Mouse (Mus musculus) inflammation-experienced regulatory T-cells, adult 16 weeks (primary cell): Measurements from ENCODE around the gene Ptprh. TPM values are rescaled to one million over a fixed set of nuclear protein-coding genes. Genes with fewer than 3 reads are reported as not detected.

Experiments used
- polyA plus RNA-seq: library from polyadenylated mRNA; unstranded; fragments of 100-300 nt; shearing (Covaris generic); gene quantifications from one replicate; pipeline ENCODE4 v1.2.1, GENCODE M21; 2017

Ptprh gene
- polyA plus RNA-seq = not detected

DNA sequence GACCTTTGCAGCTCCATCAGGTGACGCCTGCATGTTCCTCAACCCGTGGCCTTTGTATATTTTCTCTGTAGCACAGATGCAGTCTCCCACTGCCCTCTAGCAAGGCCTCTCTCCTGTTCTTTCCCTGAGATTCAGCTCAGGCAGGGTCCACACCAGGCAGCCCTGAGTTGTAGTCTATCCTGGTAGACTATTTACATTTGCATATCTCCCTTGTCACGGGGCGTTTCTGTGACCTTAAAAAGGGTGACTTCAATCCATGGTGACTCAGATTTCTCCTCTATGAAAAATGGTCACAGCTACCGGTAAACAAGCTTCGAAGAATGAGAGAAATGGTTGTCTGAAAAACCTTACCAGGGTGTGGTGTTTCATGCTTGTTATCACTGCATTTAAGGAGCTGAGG lies at the start of gene Ptprh:
Gene Ptprh (minus strand): TSS at position 169 of the 400 bp plus-strand sequence.

GRCm38 (mm10) chr7:4631031-4631430 lies 27.2 kb upstream of the Ptprh start, which contains the start of gene Tmem86b:
Gene Tmem86b, minus strand, starts transcription at chr7:4631422.

GRCm38 (mm10) chr7:4547221-4547641 lies 56.6 kb downstream of the Ptprh start, which contains the start of gene Syt5:
Gene Syt5, minus strand, starts transcription at chr7:4547541.

DNA sequence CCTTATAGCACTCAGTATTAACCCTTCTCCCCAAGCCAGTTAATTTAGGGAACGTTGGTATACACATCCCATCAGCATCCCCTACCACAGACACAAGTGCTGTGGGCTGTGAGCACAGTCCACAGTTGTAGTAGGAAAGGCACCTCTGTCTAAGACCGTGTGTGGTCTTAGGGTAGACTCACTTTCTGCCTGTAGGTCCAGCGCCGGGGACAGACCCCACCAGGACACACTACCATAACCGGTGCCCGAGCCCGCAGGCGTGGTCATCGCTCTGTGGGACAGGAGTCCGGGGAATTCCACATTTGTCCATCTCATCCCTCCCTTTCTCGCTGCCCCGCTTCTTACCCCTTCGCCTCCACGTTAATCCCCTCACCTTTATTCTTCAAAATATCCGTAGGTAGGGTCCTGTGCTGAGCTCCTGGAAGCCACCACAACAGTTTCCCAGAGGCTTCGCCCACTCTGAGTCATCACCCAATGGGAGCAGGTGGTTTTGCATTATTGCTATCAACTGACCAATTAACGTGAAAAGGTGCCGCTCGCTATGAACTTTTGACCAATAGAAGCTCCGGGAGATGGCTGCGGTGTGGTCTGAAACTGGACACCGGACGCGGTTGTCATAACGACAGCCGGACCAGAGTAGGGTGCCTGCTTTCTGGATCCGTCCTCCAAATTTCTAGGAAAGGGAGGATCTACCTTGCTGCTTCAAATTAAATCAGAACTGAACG lies 71.7 kb downstream of the Ptprh start, which contains the start of gene Dnaaf3:
Gene Dnaaf3 (minus strand): TSS at position 449 of the 725 bp plus-strand sequence.

GRCm38 (mm10) chr7:4524212-4524922 lies 79.5 kb downstream of the Ptprh start, which contains the start of gene Tnni3:
Gene Tnni3, minus strand, starts transcription at chr7:4524229.

GRCm38 (mm10) chr7:4516332-4517050 lies 87.3 kb downstream of the Ptprh start, which contains the start of gene Tnnt1:
Gene Tnnt1, minus strand, starts transcription at chr7:4516382.

GRCm38 (mm10) chr7:4501558-4502397 lies 102.1 kb downstream of the Ptprh start, which contains the start of gene Ppp1r12c:
Gene Ppp1r12c, minus strand, starts transcription at chr7:4501680.

Other genes with a start within 250 kb of the Ptprh start
- not detected for gene Gp6, start 206.3 kb downstream of the Ptprh start, polyA plus RNA-seq
- gene Rdh13, start 158.4 kb downstream of the Ptprh start, polyA plus RNA-seq = 5.8 TPM
- 22.3 TPM for gene Eps8l1, start 143.4 kb downstream of the Ptprh start, polyA plus RNA-seq
- gene Ppp1r12c, start 102.4 kb downstream of the Ptprh start, polyA plus RNA-seq = 24.9 TPM
- gene Tnnt1, start 87.7 kb downstream of the Ptprh start, polyA plus RNA-seq = 5.5 TPM
- gene Tnni3, start 79.8 kb downstream of the Ptprh start, polyA plus RNA-seq = 2.8 TPM
- 1.7 TPM for gene Dnaaf3, start 71.6 kb downstream of the Ptprh start, polyA plus RNA-seq
- gene Syt5, start 56.5 kb downstream of the Ptprh start, polyA plus RNA-seq = 0.55 TPM
- gene Tmem86b, start 27.4 kb upstream of the Ptprh start, polyA plus RNA-seq = 4.2 TPM
- gene Ppp6r1, start 55.0 kb upstream of the Ptprh start, polyA plus RNA-seq = 33.7 TPM
- 79.2 TPM for gene Hspbp1, start 81.0 kb upstream of the Ptprh start, polyA plus RNA-seq
- 0.59 TPM for gene Brsk1, start 86.6 kb upstream of the Ptprh start, polyA plus RNA-seq
- 0.13 TPM for gene Tmem150b, start 121.2 kb upstream of the Ptprh start, polyA plus RNA-seq
- gene Kmt5c, start 136.1 kb upstream of the Ptprh start, polyA plus RNA-seq = 52.5 TPM
- gene Cox6b2, start 149.1 kb upstream of the Ptprh start, polyA plus RNA-seq = 3.0 TPM
- gene Fam71e2, start 167.3 kb upstream of the Ptprh start, polyA plus RNA-seq = not detected
- not detected for gene Il11, start 178.8 kb upstream of the Ptprh start, polyA plus RNA-seq
- not detected for gene Tmem190, start 178.9 kb upstream of the Ptprh start, polyA plus RNA-seq
- gene Tmem238, start 185.6 kb upstream of the Ptprh start, polyA plus RNA-seq = 0.45 TPM
- 275 TPM for gene Rpl28, start 188.8 kb upstream of the Ptprh start, polyA plus RNA-seq
- 111 TPM for gene Ube2s, start 208.5 kb upstream of the Ptprh start, polyA plus RNA-seq
- gene Shisa7, start 240.7 kb upstream of the Ptprh start, polyA plus RNA-seq = not detected